Mouse (Mus musculus): ENCODE measurements around the gene Aldh3b1. TPM values are rescaled to one million over a fixed set of nuclear protein-coding genes. Genes with fewer than 3 reads are reported as not detected.

Aldh3b1 gene
- polyA plus RNA-seq, 1 experiment from 2014 or later = 1.3 TPM

DNA sequence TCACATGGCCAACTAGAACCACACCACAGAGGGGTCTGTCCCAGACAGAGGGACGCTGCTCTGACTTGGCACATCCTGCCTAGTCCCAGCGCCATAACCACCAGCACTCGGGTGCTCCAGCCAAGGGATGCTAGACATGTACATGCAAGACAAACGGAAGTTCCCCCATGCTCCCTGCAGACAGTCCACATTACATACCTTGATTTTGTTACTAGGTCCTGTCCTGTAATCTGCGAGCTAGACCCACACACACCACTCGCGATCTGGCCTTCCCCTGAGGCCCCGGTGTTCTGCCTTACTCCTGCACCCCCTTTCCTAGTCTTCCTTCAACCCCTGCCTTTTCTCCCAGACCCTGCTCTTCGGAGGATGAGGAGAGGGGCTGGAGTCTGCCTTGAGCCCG lies 23.3 kb downstream of the Aldh3b1 start:
- H3K27me3 ChIP-seq = no peaks in the 10 kb centered on the region
- 25% methylated on average over 10 of the region's 10 CpGs for WGBS
- H3K36me3 ChIP-seq = peaks cover 63% of the 10 kb centered on the region
- H3K27ac ChIP-seq = no peak overlapping the region; the same call in 1 of the 2 replicates
- H3K9ac ChIP-seq = peak overlapping the region; percentile 76
- no peak for ATAC-seq (ENCODE audit: low FRiP score, low read depth)
- H3K4me2 ChIP-seq (replicated peaks) = peak overlapping the region; percentile 83
- peaks cover 39% of the 10 kb centered on the region for H3K4me1 ChIP-seq
- no peaks in the 10 kb centered on the region for H3K9me3 ChIP-seq
- H3K4me3 ChIP-seq = peak overlapping the region; percentile 58

DNA sequence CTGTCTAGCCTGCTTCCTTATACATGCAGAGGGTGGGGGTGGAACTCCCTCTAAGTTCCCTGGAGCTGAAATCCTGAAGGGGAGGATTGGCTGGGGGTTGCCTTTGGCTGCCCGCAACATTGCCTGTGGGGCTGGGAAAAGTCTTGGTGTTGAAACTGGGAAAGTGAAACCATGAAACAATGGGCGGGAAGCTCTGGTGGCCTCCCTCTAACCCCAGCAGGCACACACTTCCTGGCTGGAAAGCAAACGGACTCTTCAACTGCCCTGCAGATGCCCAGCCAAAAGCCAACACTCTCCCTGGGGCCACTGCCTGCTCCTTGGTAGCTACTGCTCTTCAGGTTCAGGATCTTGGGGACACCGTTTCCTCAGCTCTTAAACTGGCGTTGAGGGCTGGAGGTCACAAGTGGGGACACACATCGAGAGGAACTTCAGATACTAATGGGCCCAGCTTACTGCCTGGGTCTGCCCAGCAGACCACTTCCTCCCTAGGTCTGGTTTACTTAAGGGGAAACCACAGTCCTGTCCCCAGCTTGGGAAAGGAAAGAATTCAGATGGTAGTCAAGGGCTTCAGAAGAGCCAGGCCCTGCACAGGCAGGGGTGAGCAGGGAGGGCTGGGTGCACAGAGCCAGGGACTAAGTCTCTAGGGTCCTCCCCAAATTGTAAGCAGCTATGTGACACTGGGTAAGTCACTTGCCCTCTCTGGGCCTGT lies 24.2 kb downstream of the Aldh3b1 start:
- H3K4me2 ChIP-seq (replicated peaks) = peak overlapping the region; percentile 83
- H3K9ac ChIP-seq = peak overlapping the region; percentile 76
- peak overlapping the region; percentile 76 for H3K27ac ChIP-seq
- peak; percentile 8; the same call in 1 of the 2 replicates for ATAC-seq (ENCODE audit: low FRiP score, low read depth)
- H3K27me3 ChIP-seq = no peaks in the 10 kb centered on the region
- peak overlapping the region; percentile 58 for H3K4me3 ChIP-seq
- peaks cover 37% of the 10 kb centered on the region for H3K4me1 ChIP-seq
- peaks cover 58% of the 10 kb centered on the region for H3K36me3 ChIP-seq
- H3K9me3 ChIP-seq = no peaks in the 10 kb centered on the region
- 32% methylated on average over 6 of the region's 6 CpGs for WGBS

DNA sequence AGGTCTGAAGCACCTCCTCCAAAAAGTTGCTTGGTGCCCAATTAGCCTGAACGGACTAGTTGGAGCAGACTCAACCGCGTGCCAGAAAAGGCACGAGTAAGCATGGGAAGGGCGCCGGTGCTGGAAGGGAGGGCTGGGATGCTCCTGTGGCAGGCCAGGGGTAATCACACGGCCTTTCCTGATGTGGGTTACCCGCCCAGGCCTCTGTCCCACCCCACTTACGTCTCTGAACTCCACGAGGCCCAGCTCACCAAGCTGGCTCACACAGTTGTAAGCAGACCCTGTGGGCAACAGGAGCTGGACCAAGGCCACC lies 25.3 kb downstream of the Aldh3b1 start:
- ATAC-seq (ENCODE audit: low FRiP score, low read depth) = no peak
- no peak overlapping the region for H3K4me3 ChIP-seq
- H3K4me2 ChIP-seq (replicated peaks) = peak overlapping the region; percentile 83; the same call in 1 of the 2 replicates
- no peak overlapping the region for H3K9ac ChIP-seq
- peaks cover 54% of the 10 kb centered on the region for H3K36me3 ChIP-seq
- peaks cover 37% of the 10 kb centered on the region for H3K4me1 ChIP-seq
- no peaks in the 10 kb centered on the region for H3K27me3 ChIP-seq
- 58% methylated on average over 10 of the region's 10 CpGs for WGBS
- H3K27ac ChIP-seq = peak overlapping the region; percentile 22; the same call in 1 of the 2 replicates
- H3K9me3 ChIP-seq = no peaks in the 10 kb centered on the region

DNA sequence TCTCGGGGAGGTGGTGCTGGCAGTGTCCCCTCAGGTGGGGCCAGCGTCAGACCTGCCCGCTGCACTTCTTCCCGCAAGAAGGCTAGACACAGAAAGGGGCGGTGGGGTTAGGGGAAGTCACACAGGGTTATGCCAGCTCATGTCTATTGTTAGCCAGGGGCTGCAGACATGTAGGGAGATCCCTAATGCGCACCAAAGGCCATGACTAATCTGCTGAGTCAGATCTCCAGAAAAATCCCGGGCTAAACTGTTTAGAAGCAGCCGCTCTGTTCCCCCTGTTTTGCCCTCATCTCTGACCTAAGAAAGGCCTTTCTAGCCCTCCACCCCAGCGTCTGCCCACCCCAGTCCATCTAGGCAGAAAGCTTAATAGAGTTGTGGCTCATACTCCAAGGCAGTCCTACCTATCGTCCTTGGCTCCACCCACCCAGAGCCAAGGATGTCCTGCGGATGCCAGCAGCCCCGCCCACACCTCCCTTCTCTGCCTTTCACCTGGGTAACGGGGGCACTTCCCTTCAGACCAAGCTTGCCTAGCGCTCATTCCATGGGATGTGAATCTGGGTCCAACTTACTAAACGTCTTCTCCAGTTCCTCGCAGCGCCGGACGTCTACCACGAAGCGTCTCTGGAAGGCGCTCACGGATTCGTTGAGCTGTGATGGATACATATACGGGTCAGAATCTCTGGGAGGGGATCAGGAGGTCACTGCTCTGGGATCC lies 25.8 kb downstream of the Aldh3b1 start:
- 71% methylated on average over 25 of the region's 25 CpGs for WGBS
- H3K4me2 ChIP-seq (replicated peaks) = no peak overlapping the region
- H3K27ac ChIP-seq = no peak overlapping the region
- no peaks in the 10 kb centered on the region for H3K27me3 ChIP-seq
- no peak overlapping the region for H3K4me3 ChIP-seq
- ATAC-seq (ENCODE audit: low FRiP score, low read depth) = no peak
- H3K9ac ChIP-seq = no peak overlapping the region
- peaks cover 52% of the 10 kb centered on the region for H3K36me3 ChIP-seq
- H3K9me3 ChIP-seq = no peaks in the 10 kb centered on the region
- H3K4me1 ChIP-seq = peaks cover 37% of the 10 kb centered on the region

DNA sequence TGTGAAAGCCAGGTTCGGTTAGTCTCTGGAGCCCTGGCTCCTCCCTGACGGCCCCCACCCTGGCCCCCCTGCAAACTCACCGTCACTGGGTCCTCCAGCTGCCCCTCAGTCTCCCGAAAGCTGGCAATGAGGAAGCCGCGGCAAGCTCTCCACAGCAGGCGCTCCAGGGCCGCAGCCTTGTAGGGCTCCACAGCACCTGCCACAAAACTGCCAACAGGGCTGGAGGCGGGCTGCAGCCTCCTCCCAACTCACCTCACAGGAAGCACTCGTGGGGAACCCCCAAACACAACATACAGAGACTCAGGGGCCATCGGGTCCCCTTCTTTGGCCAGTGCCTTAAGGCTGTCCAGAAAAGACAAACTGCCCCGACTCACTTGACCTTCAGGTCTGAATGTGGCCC lies 26.6 kb downstream of the Aldh3b1 start:
- Histone ChIP-seq H3K36me3 (peaks cover 53% of the 10 kb centered on the region), H3K9me3 (no peaks in the 10 kb centered on the region), H3K4me2 (replicated peaks) (no peak overlapping the region), H3K27me3 (no peaks in the 10 kb centered on the region), H3K4me3 (no peak overlapping the region), H3K27ac (no peak overlapping the region), H3K9ac (no peak overlapping the region), H3K4me1 (peaks cover 36% of the 10 kb centered on the region)
- ATAC-seq (ENCODE audit: low FRiP score, low read depth) = no peak
- 84% methylated on average over 12 of the region's 12 CpGs for WGBS

DNA sequence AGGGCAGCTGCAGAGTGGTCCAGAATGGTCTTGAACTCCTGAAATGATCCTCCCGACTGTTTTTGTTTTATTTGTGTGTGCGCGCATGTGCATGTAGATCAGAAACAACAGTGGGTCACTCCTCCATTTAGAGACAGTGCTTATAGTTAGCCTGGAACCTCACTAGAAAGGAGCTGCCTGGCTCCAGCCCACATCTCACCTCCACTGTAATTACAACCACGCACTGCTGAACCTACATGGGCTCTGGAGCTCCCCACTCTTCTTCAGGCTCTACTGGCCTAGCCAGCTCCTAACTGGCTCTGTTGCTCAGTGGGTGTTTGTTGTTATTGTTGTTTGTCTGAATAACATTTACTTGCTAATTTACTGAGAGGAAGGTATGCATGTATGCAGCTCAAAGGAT lies 30.0 kb downstream of the Aldh3b1 start:
- no peak for ATAC-seq (ENCODE audit: low FRiP score, low read depth)

DNA sequence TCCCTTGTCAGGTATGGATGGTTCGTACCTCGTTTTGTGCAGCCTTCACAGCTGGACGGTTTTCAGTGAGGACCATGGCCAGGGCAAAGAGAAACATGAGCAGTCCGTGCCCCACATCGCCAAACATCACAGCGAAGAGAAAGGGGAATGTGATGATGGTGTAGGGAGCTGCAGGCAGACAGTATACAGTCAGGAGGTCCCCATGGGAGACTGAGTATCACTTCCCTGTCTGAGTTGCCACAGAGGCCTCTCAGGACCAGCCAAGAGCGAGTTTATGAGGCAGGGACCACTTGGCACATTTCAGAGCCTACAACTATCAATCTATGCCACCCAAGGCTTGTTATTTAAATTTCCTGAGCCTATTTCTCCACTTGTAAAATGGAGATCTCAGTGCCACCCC lies 30.7 kb downstream of the Aldh3b1 start:
- H3K4me2 ChIP-seq (replicated peaks) = no peak overlapping the region
- 89% methylated on average over 7 of the region's 7 CpGs for WGBS
- H3K27me3 ChIP-seq = no peaks in the 10 kb centered on the region
- H3K4me3 ChIP-seq = no peak overlapping the region
- peaks cover under 1% of the 10 kb centered on the region; the same call in 1 of the 2 replicates for H3K4me1 ChIP-seq
- peaks cover 90% of the 10 kb centered on the region for H3K36me3 ChIP-seq
- H3K9ac ChIP-seq = no peak overlapping the region
- H3K9me3 ChIP-seq = no peaks in the 10 kb centered on the region
- H3K27ac ChIP-seq = no peak overlapping the region
- ATAC-seq (ENCODE audit: low FRiP score, low read depth) = no peak

More for the DNA sequence above, 30.0 kb downstream of the Aldh3b1 start:
- Histone ChIP-seq H3K9ac (no peak overlapping the region), H3K4me2 (replicated peaks) (no peak overlapping the region), H3K36me3 (peaks cover 86% of the 10 kb centered on the region), H3K27ac (no peak overlapping the region), H3K27me3 (no peaks in the 10 kb centered on the region), H3K9me3 (no peaks in the 10 kb centered on the region), H3K4me1 (peaks cover 7% of the 10 kb centered on the region; the same call in 1 of the 2 replicates), H3K4me3 (no peak overlapping the region)
- 94% methylated on average over 4 of the region's 4 CpGs for WGBS

DNA sequence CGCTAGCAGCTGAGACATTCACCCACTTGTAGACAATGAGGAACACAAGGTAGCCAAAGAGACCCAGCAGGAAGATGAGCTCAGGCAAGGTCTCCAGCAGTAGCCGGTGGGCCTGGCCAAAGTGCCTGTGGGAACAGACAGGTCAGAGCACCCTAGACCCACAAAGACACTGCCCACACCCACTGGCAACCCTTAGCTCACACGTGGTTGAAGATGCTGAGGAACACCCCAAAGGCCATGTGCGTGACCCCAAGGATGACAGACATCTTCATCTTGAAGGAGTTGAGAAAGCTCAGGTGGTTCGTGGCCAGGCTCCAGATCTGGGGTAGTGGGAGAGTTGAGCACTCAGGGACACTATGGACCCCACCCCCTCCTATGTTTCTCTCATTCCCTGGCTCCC lies 32.1 kb downstream of the Aldh3b1 start:
- Histone ChIP-seq H3K9ac (no peak overlapping the region), H3K27ac (no peak overlapping the region), H3K9me3 (no peaks in the 10 kb centered on the region), H3K36me3 (peaks cover 90% of the 10 kb centered on the region), H3K27me3 (no peaks in the 10 kb centered on the region), H3K4me2 (replicated peaks) (no peak overlapping the region), H3K4me1 (no peaks in the 10 kb centered on the region), H3K4me3 (no peak overlapping the region)
- 93% methylated on average over 5 of the region's 5 CpGs for WGBS
- no peak for ATAC-seq (ENCODE audit: low FRiP score, low read depth)

DNA sequence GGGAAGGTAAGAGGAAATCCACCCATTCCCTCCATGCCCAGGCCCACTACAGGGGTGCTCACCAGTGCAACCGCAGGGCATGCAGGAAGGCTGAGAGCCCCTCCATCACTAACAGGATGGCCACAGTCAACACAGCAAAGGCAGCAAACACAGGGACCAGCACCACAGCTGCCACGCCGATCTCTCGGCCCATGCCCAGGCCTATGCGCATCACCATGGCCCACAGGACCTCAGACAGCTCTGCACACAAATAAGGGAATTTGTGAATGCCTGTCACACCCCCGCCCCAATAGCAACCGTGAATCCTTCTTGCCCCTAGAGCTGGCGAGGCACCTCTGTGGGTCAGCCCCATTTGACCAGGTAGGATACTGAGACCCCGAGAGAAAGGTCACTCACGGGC lies 33.4 kb downstream of the Aldh3b1 start:
- Histone ChIP-seq H3K9ac (no peak overlapping the region), H3K9me3 (no peaks in the 10 kb centered on the region), H3K4me3 (no peak overlapping the region), H3K36me3 (peaks cover 88% of the 10 kb centered on the region), H3K4me2 (replicated peaks) (no peak overlapping the region), H3K27me3 (no peaks in the 10 kb centered on the region), H3K4me1 (no peaks in the 10 kb centered on the region), H3K27ac (no peak overlapping the region)
- 90% methylated on average over 10 of the region's 10 CpGs for WGBS
- ATAC-seq (ENCODE audit: low FRiP score, low read depth) = no peak

DNA sequence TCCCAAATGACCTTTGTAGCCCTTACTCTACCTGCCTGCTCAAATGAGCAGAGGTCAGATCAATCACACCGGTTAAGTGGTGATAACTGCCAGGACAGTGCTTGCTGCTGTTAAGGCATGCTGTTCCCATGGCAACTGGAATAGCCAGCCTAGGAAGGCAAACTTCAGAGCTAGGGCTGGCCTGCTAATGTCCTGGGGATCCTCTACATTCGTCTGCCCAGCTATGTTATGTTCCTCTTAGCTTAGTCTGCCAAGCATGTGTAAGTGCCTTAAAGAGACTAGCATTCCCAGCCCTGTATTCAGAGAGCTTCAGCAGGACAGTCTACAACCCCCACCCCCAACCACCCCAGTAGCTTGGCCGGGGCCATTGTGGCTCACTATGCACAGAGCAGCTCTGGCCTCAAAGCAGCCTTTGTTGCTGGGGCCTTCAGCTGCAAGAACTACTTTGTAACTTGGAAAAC lies 34.4 kb downstream of the Aldh3b1 start:
- no peak overlapping the region for H3K4me2 ChIP-seq (replicated peaks)
- no peak overlapping the region for H3K27ac ChIP-seq
- no peak overlapping the region for H3K4me3 ChIP-seq
- H3K9me3 ChIP-seq = no peaks in the 10 kb centered on the region
- ATAC-seq (ENCODE audit: low FRiP score, low read depth) = 0 out of 2 replicates have a peak, but pooled peaks have one; percentile 35
- peaks cover 96% of the 10 kb centered on the region for H3K36me3 ChIP-seq
- no peak overlapping the region for H3K9ac ChIP-seq
- no peaks in the 10 kb centered on the region for H3K4me1 ChIP-seq
- H3K27me3 ChIP-seq = no peaks in the 10 kb centered on the region
- 27% methylated on average over 3 of the region's 3 CpGs for WGBS

DNA sequence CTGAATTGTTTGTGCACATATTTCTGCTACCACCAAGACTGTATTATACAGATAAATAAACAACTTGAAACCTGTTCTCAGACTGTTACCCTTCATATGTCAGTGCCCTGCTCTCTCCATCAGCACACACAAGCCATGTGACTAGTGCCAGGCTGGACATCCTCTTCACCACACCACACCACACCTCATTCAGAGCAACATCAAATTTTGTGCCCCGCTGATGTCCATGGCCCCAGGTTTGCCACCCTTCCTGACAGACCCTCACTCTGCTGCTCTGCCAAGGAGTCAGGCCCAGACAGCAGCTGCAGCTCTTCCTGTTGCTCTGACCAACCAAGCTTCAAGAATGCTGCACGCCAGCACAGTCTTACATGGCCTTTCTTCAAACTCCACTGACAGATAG lies 35.3 kb downstream of the Aldh3b1 start:
- Histone ChIP-seq H3K36me3 (peaks cover 96% of the 10 kb centered on the region), H3K4me3 (no peak overlapping the region)
- WGBS = 93% methylated on average over 2 of the region's 2 CpGs

DNA sequence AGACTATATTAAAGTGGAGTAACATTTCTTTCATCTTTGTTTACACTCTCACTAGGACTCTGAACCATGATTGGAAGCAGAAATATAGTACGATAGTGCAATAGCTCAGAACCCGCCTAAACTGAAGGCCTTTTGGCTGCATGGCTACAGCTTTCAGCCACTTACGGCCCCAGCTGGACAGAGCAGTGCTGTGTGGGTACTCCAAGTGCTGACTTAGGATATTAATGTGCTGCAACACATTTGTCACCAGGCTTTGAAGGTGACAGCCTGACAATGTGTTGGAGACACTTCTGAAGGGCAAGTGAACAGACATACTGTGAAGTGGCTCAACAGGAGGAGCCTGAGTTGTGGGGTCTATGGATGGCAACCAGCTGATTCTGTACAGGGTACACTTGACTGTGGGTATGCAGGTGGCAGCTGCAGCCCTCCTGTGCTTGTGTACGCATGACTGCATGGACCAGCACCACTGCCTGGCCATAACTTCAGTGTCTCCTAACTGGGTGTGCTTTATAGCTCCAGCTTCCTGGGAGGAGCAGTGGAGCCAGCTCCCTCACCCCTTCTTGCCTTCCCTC lies 36.0 kb downstream of the Aldh3b1 start:
- Histone ChIP-seq H3K9ac (no peak overlapping the region), H3K27ac (no peak overlapping the region), H3K4me1 (no peaks in the 10 kb centered on the region), H3K9me3 (no peaks in the 10 kb centered on the region), H3K4me3 (no peak overlapping the region), H3K36me3 (peaks cover 98% of the 10 kb centered on the region), H3K4me2 (replicated peaks) (no peak overlapping the region), H3K27me3 (no peaks in the 10 kb centered on the region)
- no peak for ATAC-seq (ENCODE audit: low FRiP score, low read depth)
- WGBS = 92% methylated on average over 4 of the region's 4 CpGs

More for the DNA sequence above, 35.3 kb downstream of the Aldh3b1 start:
- H3K9ac ChIP-seq = no peak overlapping the region
- H3K27me3 ChIP-seq = no peaks in the 10 kb centered on the region
- no peak overlapping the region for H3K27ac ChIP-seq
- H3K4me1 ChIP-seq = no peaks in the 10 kb centered on the region
- H3K9me3 ChIP-seq = no peaks in the 10 kb centered on the region
- ATAC-seq (ENCODE audit: low FRiP score, low read depth) = no peak
- no peak overlapping the region for H3K4me2 ChIP-seq (replicated peaks)

Measured in limb, embryonic 13.5 days (tissue).